Mouse (Mus musculus): Measurements from ENCODE around the gene Zfp831.

- TF ChIP-seq CTCF (IDR thresholded peaks at IDR 0.05; ENCODE audit: low read depth) (no peak), EP300 (IDR thresholded peaks at IDR 0.05; ENCODE audit: low read depth) (no peak)
Measured at GRCm38 (mm10) chr2:174644975-174645374, 1.6 kb downstream of the Zfp831 start.

Data from liver, embryonic 14.5 days (tissue).